Mouse (Mus musculus) MEL (cell line): ENCODE results near the gene Rgcc. TPM values are rescaled to one million over a fixed set of nuclear protein-coding genes. Genes with fewer than 3 reads are reported as not detected.
A peak's percentile ranks its signal among the peaks of the same experiment; 100 is the strongest.

Experiments
- DNase-seq: peaks from one replicate; pipeline ENCODE4 v3.0.0; 2011; ENCODE audit warnings: low read depth, low spot score
- H3K27ac ChIP-seq: 2 replicates; pipeline ENCODE4 v1.5.1; 2012; ENCODE audit warnings: low read depth, mild to moderate bottlenecking, control low read depth, low read length, moderate library complexity; ENCODE audit not compliant: control insufficient read depth
- H3K27me3 ChIP-seq, 2 experiments: fragments of 150-350 bp in 1 of 2; sonication (generic) in 1 of 2; 2 replicates each; pipeline ENCODE4 v1.6.1; 2012; ENCODE audit warnings: low read length in 2 of 2, mild to moderate bottlenecking in 2 of 2, improper control_type of control experiment in 1 of 2, moderate library complexity in 1 of 2; ENCODE audit not compliant: insufficient read depth in 2 of 2, control insufficient read depth in 1 of 2
- H3K36me3 ChIP-seq, 2 experiments: 2 replicates each; pipeline ENCODE4 v1.6.1; 2012 to 2014; ENCODE audit warnings: low read length in 2 of 2, improper control_type of control experiment in 1 of 2, inconsistent platforms in 1 of 2, mild to moderate bottlenecking in 1 of 2; ENCODE audit not compliant: insufficient read depth in 2 of 2, control insufficient read depth in 1 of 2
- H3K4me1 ChIP-seq, 2 experiments: fragments of 150-350 bp in 1 of 2; sonication (generic) in 1 of 2; 2 replicates each; pipeline ENCODE4 v1.6.1; 2012; ENCODE audit warnings: low read length in 2 of 2, improper control_type of control experiment in 1 of 2, mild to moderate bottlenecking in 1 of 2; ENCODE audit not compliant: insufficient read depth in 2 of 2, control insufficient read depth in 1 of 2
- H3K4me3 ChIP-seq, 2 experiments: fragments of 150-350 bp in 1 of 2; sonication (generic) in 1 of 2; 2 replicates each; pipeline ENCODE4 v1.5.1; 2012; ENCODE audit warnings: low read depth in 2 of 2, low read length in 2 of 2, mild to moderate bottlenecking in 2 of 2, moderate library complexity in 2 of 2, control low read depth in 1 of 2, improper control_type of control experiment in 1 of 2; ENCODE audit not compliant: control insufficient read depth in 1 of 2, insufficient read depth in 1 of 2
- H3K79me2 ChIP-seq: 2 replicates; pipeline ENCODE4 v1.6.1; 2012; ENCODE audit warnings: mild to moderate bottlenecking, low read length, moderate library complexity; ENCODE audit not compliant: control insufficient read depth, poor library complexity, insufficient read depth
- H3K9ac ChIP-seq: 2 replicates; pipeline ENCODE4 v1.6.1; 2012; ENCODE audit warnings: low read depth, mild to moderate bottlenecking, control low read depth, low read length, moderate library complexity; ENCODE audit not compliant: control insufficient read depth, poor library complexity, severe bottlenecking
- H3K9me3 ChIP-seq: fragments of 150-350 bp; sonication (generic); replicated peaks from 2 replicates; pipeline ENCODE4 v1.6.1; 2012; ENCODE audit warnings: mild to moderate bottlenecking, low read length, improper control_type of control experiment, moderate library complexity; ENCODE audit not compliant: insufficient read depth
- CHD1 ChIP-seq: IDR thresholded peaks from 2 replicates; pipeline ENCODE4 v1.6.1; 2012; ENCODE audit warnings: low read depth, mild to moderate bottlenecking, inconsistent platforms, low read length, improper control_type of control experiment
- CHD2 ChIP-seq: IDR thresholded peaks from 2 replicates; pipeline ENCODE4 v1.6.1; 2011; ENCODE audit warnings: low read length, improper control_type of control experiment
- ELF1 ChIP-seq: IDR thresholded peaks from 2 replicates; pipeline ENCODE4 v1.6.1; 2014; ENCODE audit warnings: low read depth, mild to moderate bottlenecking, inconsistent platforms, low read length, improper control_type of control experiment, moderate library complexity
- EP300 ChIP-seq, 2 experiments: IDR thresholded peaks; 2 replicates each; pipeline ENCODE4 v1.6.1; 2011; ENCODE audit warnings: improper control_type of control experiment in 2 of 2, low read length in 2 of 2, low read depth in 1 of 2, mild to moderate bottlenecking in 1 of 2
- GABPA ChIP-seq: IDR thresholded peaks from 2 replicates; pipeline ENCODE4 v1.6.1; 2012; ENCODE audit warnings: low read depth, mild to moderate bottlenecking, inconsistent platforms, low read length, improper control_type of control experiment, moderate library complexity
- HCFC1 ChIP-seq: IDR thresholded peaks from 2 replicates; pipeline ENCODE4 v1.6.1; 2012; ENCODE audit warnings: low read depth, mild to moderate bottlenecking, inconsistent platforms, low read length, improper control_type of control experiment, moderate library complexity
- KAT2A ChIP-seq: conservative IDR thresholded peaks from 2 replicates; pipeline ENCODE4 v1.6.1; 2012; ENCODE audit warnings: low read depth, low read length, improper control_type of control experiment, inconsistent platforms
- MAX ChIP-seq: IDR thresholded peaks from 2 replicates; pipeline ENCODE4 v1.6.1; 2011; ENCODE audit warnings: low read length, improper control_type of control experiment
- MAZ ChIP-seq: IDR thresholded peaks from 2 replicates; pipeline ENCODE4 v1.6.1; 2012; ENCODE audit warnings: low read depth, mild to moderate bottlenecking, inconsistent platforms, low read length, improper control_type of control experiment
- MYB ChIP-seq: IDR thresholded peaks from 2 replicates; pipeline ENCODE4 v1.6.1; 2011; ENCODE audit warnings: mild to moderate bottlenecking, low read depth, low read length, improper control_type of control experiment
- NRF1 ChIP-seq: IDR thresholded peaks from 2 replicates; pipeline ENCODE4 v1.6.1; 2014; ENCODE audit warnings: low read depth, mild to moderate bottlenecking, inconsistent platforms, low read length, improper control_type of control experiment, moderate library complexity; ENCODE audit not compliant: poor library complexity, insufficient read depth, severe bottlenecking
- POLR2A ChIP-seq, 2 experiments: IDR thresholded peaks; 2 replicates each; pipeline ENCODE4 v1.6.1; 2011 to 2012; ENCODE audit warnings: low read length in 2 of 2, mild to moderate bottlenecking in 2 of 2, control low read depth in 1 of 2, improper control_type of control experiment in 1 of 2, low read depth in 1 of 2, moderate library complexity in 1 of 2; ENCODE audit not compliant: control insufficient read depth in 1 of 2, insufficient read depth in 1 of 2, poor library complexity in 1 of 2
- POLR2AphosphoS5 ChIP-seq: IDR thresholded peaks from 2 replicates; pipeline ENCODE4 v1.6.1; 2012; ENCODE audit warnings: low read depth, borderline replicate concordance, mild to moderate bottlenecking, inconsistent platforms, low read length, moderate library complexity, mixed read lengths
- RCOR1 ChIP-seq: IDR thresholded peaks from 2 replicates; pipeline ENCODE4 v1.6.1; 2012; ENCODE audit warnings: low read depth, mild to moderate bottlenecking, inconsistent platforms, low read length, improper control_type of control experiment
- SIN3A ChIP-seq: IDR thresholded peaks from 2 replicates; pipeline ENCODE4 v1.6.1; 2012; ENCODE audit warnings: low read length, improper control_type of control experiment, inconsistent platforms
- TAL1 ChIP-seq: IDR thresholded peaks from 2 replicates; pipeline ENCODE4 v1.6.1; 2012; ENCODE audit warnings: mild to moderate bottlenecking, inconsistent platforms, low read length, moderate library complexity, mixed read lengths
- TBP ChIP-seq: IDR thresholded peaks from 2 replicates; pipeline ENCODE4 v1.8.0; 2011; ENCODE audit warnings: low read depth, low read length, improper control_type of control experiment
- TCF12 ChIP-seq: IDR thresholded peaks from 2 replicates; pipeline ENCODE4 v1.6.1; 2014; ENCODE audit warnings: low read depth, mild to moderate bottlenecking, inconsistent platforms, low read length, improper control_type of control experiment, moderate library complexity
- UBTF ChIP-seq: IDR thresholded peaks from 2 replicates; pipeline ENCODE4 v1.6.1; 2012; ENCODE audit warnings: low read depth, mild to moderate bottlenecking, inconsistent platforms, low read length, improper control_type of control experiment, moderate library complexity, borderline replicate concordance; ENCODE audit not compliant: insufficient read depth
- USF1 ChIP-seq: IDR thresholded peaks from 2 replicates; pipeline ENCODE4 v1.6.1; 2014; ENCODE audit warnings: low read depth, mild to moderate bottlenecking, inconsistent platforms, low read length, improper control_type of control experiment, moderate library complexity
- ZC3H11A ChIP-seq: IDR thresholded peaks from 2 replicates; pipeline ENCODE4 v1.6.1; 2012; ENCODE audit warnings: low read depth, mild to moderate bottlenecking, inconsistent platforms, low read length, improper control_type of control experiment
- ZKSCAN1 ChIP-seq: IDR thresholded peaks from 2 replicates; pipeline ENCODE4 v1.6.1; 2012; ENCODE audit warnings: low read depth, mild to moderate bottlenecking, inconsistent platforms, low read length, improper control_type of control experiment, moderate library complexity
- ZMIZ1 ChIP-seq: IDR thresholded peaks from 2 replicates; pipeline ENCODE4 v1.6.1; 2012; ENCODE audit warnings: low read depth, mild to moderate bottlenecking, inconsistent platforms, low read length, improper control_type of control experiment, moderate library complexity
- ZNF384 ChIP-seq: IDR thresholded peaks from 2 replicates; pipeline ENCODE4 v1.6.1; 2012; ENCODE audit warnings: low read depth, mild to moderate bottlenecking, inconsistent platforms, low read length, improper control_type of control experiment
- polyA plus RNA-seq, 2 experiments: library from polyadenylated mRNA; stranded (reverse) in 1 of 2; unstranded in 1 of 2; fragments of >175 nt in 1 of 2; fragments of >200 nt in 1 of 2; gene quantifications; 2 replicates each; pipeline versions ENCODE4 v1.2.1 to v1.2.4; 2012; ENCODE audit warnings: low replicate concordance in 2 of 2, low read depth in 1 of 2; ENCODE audit not compliant: insufficient read length in 2 of 2, insufficient read depth in 1 of 2, missing spikeins in 1 of 2
- total RNA-seq: library from RNA; depleted of rRNA; stranded (reverse); fragments of 300-350 nt; gene quantifications from 2 replicates; pipeline ENCODE4 v1.2.3, GENCODE M21; 2012

Rgcc gene
- total and polyA plus RNA-seq, 3 experiments, result 1.2 to 1.8 TPM; not detected in 1

- peak; percentile 83; the same call in 1 of the 2 replicates for TF ChIP-seq POLR2AphosphoS5
- no peak for TF ChIP-seq ZNF384
Observed at GRCm38 (mm10) chr14:79301466-79301875, at the start of gene Rgcc (continued).

DNA sequence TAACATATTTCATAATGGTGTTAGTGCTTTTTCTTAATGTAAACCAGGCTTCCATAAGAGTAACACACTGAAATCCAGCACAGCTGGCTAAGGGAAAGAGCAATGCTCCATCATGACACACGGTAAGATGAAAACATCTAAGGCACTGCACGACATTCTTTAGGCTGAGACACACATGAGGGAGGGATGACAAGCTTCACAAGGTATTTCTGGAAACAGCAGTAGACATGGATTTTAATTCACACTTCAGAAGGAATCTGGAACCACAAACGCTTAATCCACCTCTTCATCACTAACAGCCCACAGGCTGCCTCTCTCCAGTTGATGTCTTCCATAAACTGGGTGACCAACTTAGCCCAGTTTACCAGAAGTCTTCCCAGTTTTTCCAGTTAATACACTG, 44.9 kb upstream of the Rgcc start:
- H3K4me1 ChIP-seq, result no peaks in the 10 kb centered on the region
- peaks cover 2 to 29% of the 10 kb centered on the region in 2 experiments; a peak in 3 of 4 replicates for H3K36me3 ChIP-seq
- TF ChIP-seq MAZ (no peak), CHD2 (no peak), MAX (no peak), UBTF (no peak), MYB (no peak), TBP (no peak)
- TF ChIP-seq, all 39 proteins: peak for 0
- no peak for DNase-seq
- Histone ChIP-seq H3K9me3 (no peaks in the 10 kb centered on the region), H3K4me3 (no peak overlapping the region), H3K9ac (no peak overlapping the region), H3K27me3 (no peaks in the 10 kb centered on the region), H3K79me2 (no peaks in the 10 kb centered on the region), H3K27ac (no peak overlapping the region)

- peaks cover 9 to 19% of the 10 kb centered on the region in 2 experiments for H3K36me3 ChIP-seq
Observed at GRCm38 (mm10) chr14:79335613-79336012, 34.2 kb upstream of the Rgcc start.

More at GRCm38 (mm10) chr14:79335613-79336012, 34.2 kb upstream of the Rgcc start:
- TF ChIP-seq MAX, result no peak
- TF ChIP-seq RCOR1, result no peak
- TF ChIP-seq POLR2A (IDR thresholded peaks at IDR 0.05; ENCODE audit: control insufficient read depth in 1 of 2, insufficient read depth in 1 of 2, low read depth in 1 of 2, low read length in 2 of 2, poor library complexity in 1 of 2), result no peak
- TF ChIP-seq ZC3H11A, result no peak
- no peak for TF ChIP-seq GABPA
- TF ChIP-seq ZMIZ1, result no peak
- TF ChIP-seq SIN3A, result no peak
- TF ChIP-seq ZKSCAN1, result no peak
- no peak for TF ChIP-seq ELF1
- TF ChIP-seq EP300 (IDR thresholded peaks at IDR 0.05; ENCODE audit: low read depth in 1 of 2, low read length in 2 of 2), result no peak
- no peak for TF ChIP-seq HCFC1
- no peak for TF ChIP-seq MAZ
- no peak for TF ChIP-seq TAL1
- TF ChIP-seq KAT2A, result no peak
- TF ChIP-seq TCF12, result no peak
- TF ChIP-seq USF1, result no peak
- TF ChIP-seq NRF1, result no peak
- TF ChIP-seq CHD1, result no peak
- TF ChIP-seq TBP, result no peak
- Histone ChIP-seq H3K4me1 (peaks cover 6 to 10% of the 10 kb centered on the region in 2 experiments), H3K4me3 (no peak overlapping the region), H3K9me3 (no peaks in the 10 kb centered on the region), H3K27ac (no peak overlapping the region), H3K27me3 (no peaks in the 10 kb centered on the region), H3K9ac (no peak overlapping the region), H3K79me2 (no peaks in the 10 kb centered on the region; the same call in 1 of the 2 replicates)
- DNase-seq, result no peak
